Mouse (Mus musculus) kidney, embryonic 14.5 days (tissue): Measurements from ENCODE around the gene Maml3. TPM values are rescaled to one million over a fixed set of nuclear protein-coding genes. Genes with fewer than 3 reads are reported as not detected.

Source experiments
- ATAC-seq: fragments of 200-750 bp; cut with Nextera tagmentation; 2 replicates; pipeline ENCODE4 v1.8.0; 2017; ENCODE audit warnings: moderate number of reproducible peaks, mild to moderate bottlenecking, moderate TSS enrichment, moderate library complexity; ENCODE audit not compliant: low FRiP score, low TSS enrichment
- H3K27ac ChIP-seq: fragments of 300-500 bp; sonication (generic); 2 replicates; pipeline ENCODE4 v1.5.1; 2014; ENCODE audit warnings: low read depth, mild to moderate bottlenecking, low read length, moderate library complexity, mixed read lengths
- H3K27me3 ChIP-seq: fragments of 300-500 bp; sonication (generic); 2 replicates; pipeline ENCODE4 v1.6.1; 2014; ENCODE audit warnings: mild to moderate bottlenecking, low read length; ENCODE audit not compliant: control insufficient read depth, insufficient read depth
- H3K36me3 ChIP-seq: fragments of 300-500 bp; sonication (generic); 2 replicates; pipeline ENCODE4 v1.6.1; 2014; ENCODE audit warnings: low read length, mixed read lengths; ENCODE audit not compliant: control insufficient read depth, insufficient read depth
- H3K4me1 ChIP-seq: fragments of 300-500 bp; sonication (generic); 2 replicates; pipeline ENCODE4 v1.6.1; 2014; ENCODE audit warnings: low read length, mixed read lengths; ENCODE audit not compliant: control insufficient read depth, insufficient read depth
- H3K4me2 ChIP-seq: fragments of 300-500 bp; sonication (generic); replicated peaks from 2 replicates; pipeline ENCODE4 v1.6.1; 2014; ENCODE audit warnings: low read depth, mild to moderate bottlenecking, low read length
- H3K4me3 ChIP-seq: fragments of 300-500 bp; sonication (generic); 2 replicates; pipeline ENCODE4 v1.5.1; 2014; ENCODE audit warnings: mild to moderate bottlenecking, low read length
- H3K9ac ChIP-seq: fragments of 300-500 bp; sonication (generic); 2 replicates; pipeline ENCODE4 v1.6.1; 2014; ENCODE audit warnings: low read depth, mild to moderate bottlenecking, low read length, moderate library complexity
- H3K9me3 ChIP-seq: fragments of 300-500 bp; sonication (generic); 2 replicates; pipeline ENCODE4 v1.6.1; 2016; ENCODE audit warnings: low read length; ENCODE audit not compliant: control insufficient read depth
- WGBS: fragments of 180-500 bp; shearing (Covaris S2); extraction: QIAGEN DNeasy Blood & Tissue Kit; methylation state at CpG from one replicate; pipeline ENCODE4 v1.1.7; 2014; 5-methylcytosine and 5-hydroxymethylcytosine counted together
- polyA plus RNA-seq: library from polyadenylated mRNA; unstranded; fragments of >200 nt; fragmentation: Nextera tagmentation; extraction: Ambion mirVana; gene quantifications from 2 replicates; pipeline ENCODE4 v1.2.1, GENCODE M21; 2014

Maml3 gene
- polyA plus RNA-seq = 8.4 and 9.4 TPM in 2 replicates

- peak within 1 kb of the TSS; percentile 88 for H3K4me3 ChIP-seq
- peak within 1 kb of the TSS; percentile 94 for H3K9ac ChIP-seq
- no peaks in the 10 kb centered on the region for H3K9me3 ChIP-seq
- peak within 1 kb of the TSS; percentile 84 for H3K4me2 ChIP-seq
- under 1% methylated on average over 41 of the region's 49 CpGs for WGBS
- H3K27me3 ChIP-seq = no peaks in the 10 kb centered on the region
- no peaks in the 10 kb centered on the region for H3K36me3 ChIP-seq
- peak; percentile 26; the same call in 1 of the 2 replicates for ATAC-seq
- peak within 1 kb of the TSS; percentile 99 for H3K27ac ChIP-seq
- H3K4me1 ChIP-seq = peaks cover 11% of the 10 kb centered on the region
Observed at GRCm38 (mm10) chr3:52104636-52105151, at the start of gene Maml3. Maml3 (minus strand) TSS chr3:52105076.

- Histone ChIP-seq H3K9ac (no peak overlapping the region), H3K27ac (no peak overlapping the region), H3K4me3 (no peak overlapping the region), H3K4me2 (no peak overlapping the region), H3K36me3 (no peaks in the 10 kb centered on the region), H3K9me3 (peaks cover 3% of the 10 kb centered on the region; the same call in 1 of the 2 replicates), H3K27me3 (no peaks in the 10 kb centered on the region), H3K4me1 (no peaks in the 10 kb centered on the region)
- 77% methylated on average over 3 of the region's 3 CpGs for WGBS
- ATAC-seq = no peak
Observed at GRCm38 (mm10) chr3:52151155-52151554, 46.3 kb upstream of the Maml3 start.

DNA sequence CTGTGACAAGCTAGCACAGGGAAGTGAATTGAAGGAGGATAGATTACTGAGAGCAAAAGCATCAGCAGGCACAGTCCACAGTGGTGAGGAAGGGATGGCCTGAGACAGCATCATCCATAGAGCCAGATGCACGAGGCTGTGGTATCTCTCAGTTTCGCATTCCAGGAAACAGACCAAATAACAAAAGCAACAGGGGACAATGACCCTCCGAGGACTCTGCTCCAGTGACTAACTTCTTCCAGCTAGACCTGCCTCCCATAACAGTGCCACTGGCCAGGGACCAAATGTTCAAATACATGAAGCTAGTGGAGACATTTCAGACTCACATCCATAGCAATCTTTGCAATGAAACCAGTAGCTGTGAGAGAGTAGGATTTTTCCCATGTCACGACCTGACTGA is 43.4 kb upstream of the Maml3 start:
- WGBS = 54% methylated on average over 4 of the region's 4 CpGs
- no peak overlapping the region for H3K27ac ChIP-seq

GRCm38 (mm10) chr3:52144776-52145460 is 40.0 kb upstream of the Maml3 start:
- H3K4me3 ChIP-seq = no peak overlapping the region
- no peaks in the 10 kb centered on the region for H3K9me3 ChIP-seq
- H3K9ac ChIP-seq = no peak overlapping the region
- H3K27me3 ChIP-seq = no peaks in the 10 kb centered on the region
- no peak overlapping the region for H3K27ac ChIP-seq
- 85% methylated on average over 12 of the region's 12 CpGs for WGBS
- H3K4me1 ChIP-seq = no peaks in the 10 kb centered on the region
- no peaks in the 10 kb centered on the region for H3K36me3 ChIP-seq
- ATAC-seq = no peak
- H3K4me2 ChIP-seq = no peak overlapping the region

More for the DNA sequence above, 43.4 kb upstream of the Maml3 start:
- no peak for ATAC-seq
- Histone ChIP-seq H3K9ac (no peak overlapping the region), H3K36me3 (no peaks in the 10 kb centered on the region), H3K4me1 (no peaks in the 10 kb centered on the region), H3K4me2 (no peak overlapping the region), H3K27me3 (no peaks in the 10 kb centered on the region), H3K9me3 (no peaks in the 10 kb centered on the region), H3K4me3 (no peak overlapping the region)

- no peak for ATAC-seq
- Histone ChIP-seq H3K27ac (no peak overlapping the region), H3K4me3 (no peak overlapping the region), H3K9ac (no peak overlapping the region), H3K4me1 (no peaks in the 10 kb centered on the region), H3K36me3 (no peaks in the 10 kb centered on the region), H3K4me2 (no peak overlapping the region), H3K9me3 (no peaks in the 10 kb centered on the region), H3K27me3 (no peaks in the 10 kb centered on the region)
- WGBS = 64% methylated on average over 7 of the region's 7 CpGs
Observed at GRCm38 (mm10) chr3:52143017-52143416, 38.1 kb upstream of the Maml3 start.

DNA sequence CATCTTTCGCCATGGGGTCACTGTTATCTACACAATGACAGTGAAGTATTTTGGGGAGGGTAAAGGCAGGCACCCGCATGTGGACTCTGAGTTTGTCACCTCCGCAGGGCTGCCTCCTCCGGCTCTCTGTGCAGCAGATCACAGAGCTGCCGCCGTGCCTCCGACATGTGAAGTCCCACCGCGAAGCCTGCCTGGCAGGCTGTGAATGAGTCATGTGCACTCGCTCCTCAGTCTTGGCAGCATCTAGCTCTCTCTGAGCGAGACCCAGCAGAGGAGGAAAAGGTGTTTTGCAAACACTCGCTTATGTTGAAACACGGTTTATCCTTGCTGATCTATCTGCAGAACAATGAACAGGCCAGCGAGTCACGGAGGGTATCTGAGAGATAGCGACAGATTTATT is 35.3 kb upstream of the Maml3 start:
- no peaks in the 10 kb centered on the region for H3K36me3 ChIP-seq
- no peaks in the 10 kb centered on the region for H3K27me3 ChIP-seq
- H3K9me3 ChIP-seq = no peaks in the 10 kb centered on the region
- H3K9ac ChIP-seq = no peak overlapping the region
- no peak overlapping the region for H3K27ac ChIP-seq
- ATAC-seq = no peak
- WGBS = 63% methylated on average over 16 of the region's 16 CpGs
- H3K4me2 ChIP-seq = no peak overlapping the region
- H3K4me1 ChIP-seq = no peaks in the 10 kb centered on the region
- H3K4me3 ChIP-seq = no peak overlapping the region

GRCm38 (mm10) chr3:52125421-52125820 is 20.5 kb upstream of the Maml3 start:
- Histone ChIP-seq H3K4me1 (no peaks in the 10 kb centered on the region), H3K9ac (no peak overlapping the region), H3K27me3 (no peaks in the 10 kb centered on the region), H3K36me3 (no peaks in the 10 kb centered on the region), H3K4me2 (no peak overlapping the region), H3K4me3 (no peak overlapping the region), H3K9me3 (no peaks in the 10 kb centered on the region), H3K27ac (no peak overlapping the region)
- WGBS = 90% methylated on average over 3 of the region's 3 CpGs
- ATAC-seq = no peak

DNA sequence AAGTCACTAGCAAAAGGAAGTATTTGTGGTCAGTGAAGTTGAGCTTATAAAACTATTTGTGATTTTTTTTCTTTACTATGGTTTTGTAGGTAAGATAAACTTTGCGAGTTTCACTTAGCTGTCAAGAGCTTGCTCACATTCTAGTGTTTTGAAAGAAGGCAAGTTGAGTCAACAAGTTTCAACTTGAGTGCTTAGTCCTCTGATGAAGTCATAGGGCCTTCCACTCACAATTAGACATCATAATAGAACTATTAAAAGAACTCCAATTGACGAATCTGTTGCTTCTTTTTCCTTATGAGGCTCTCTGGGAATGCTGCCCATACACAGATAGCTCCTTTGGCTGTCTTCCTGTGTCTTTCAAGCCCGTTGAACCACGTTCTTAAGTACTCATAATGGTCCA is 16.0 kb upstream of the Maml3 start:
- no peak for ATAC-seq
- H3K36me3 ChIP-seq = no peaks in the 10 kb centered on the region

DNA sequence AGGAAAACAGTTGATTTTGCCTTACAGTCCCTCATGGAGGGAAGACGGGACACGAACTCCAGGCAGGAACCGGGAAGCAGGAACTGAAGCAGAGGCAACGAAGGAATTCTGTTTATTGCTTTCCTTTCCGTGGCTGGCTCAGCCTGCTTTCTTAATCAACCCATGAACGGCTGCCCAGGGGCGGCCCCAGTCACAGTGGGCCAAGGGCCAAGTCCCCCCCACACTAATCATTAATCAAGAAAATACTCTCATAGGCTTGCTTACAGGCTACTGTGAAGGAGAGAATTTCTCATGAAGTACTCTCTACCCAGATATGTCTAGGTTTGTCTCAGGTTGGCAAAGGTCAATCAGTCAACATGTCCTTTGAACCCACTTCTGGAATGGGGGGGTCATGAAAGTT is 14.3 kb upstream of the Maml3 start:
- Histone ChIP-seq H3K27ac (no peak overlapping the region), H3K4me2 (no peak overlapping the region)
- 82% methylated on average over 7 of the region's 7 CpGs for WGBS

More for the DNA sequence above, 16.0 kb upstream of the Maml3 start:
- H3K27me3 ChIP-seq = no peaks in the 10 kb centered on the region
- H3K27ac ChIP-seq = no peak overlapping the region
- no peak overlapping the region for H3K9ac ChIP-seq
- whole genome bisulfite sequencing = 86% methylated on average over 4 of the region's 4 CpGs
- H3K4me3 ChIP-seq = no peak overlapping the region
- no peak overlapping the region for H3K4me2 ChIP-seq
- H3K9me3 ChIP-seq = 0 out of 2 replicates have a peak, but pooled peaks cover 3% of the 10 kb centered on the region
- no peaks in the 10 kb centered on the region for H3K4me1 ChIP-seq

More for the DNA sequence above, 14.3 kb upstream of the Maml3 start:
- Histone ChIP-seq H3K4me3 (no peak overlapping the region), H3K4me1 (no peaks in the 10 kb centered on the region), H3K9ac (no peak overlapping the region), H3K27me3 (no peaks in the 10 kb centered on the region), H3K36me3 (no peaks in the 10 kb centered on the region), H3K9me3 (0 out of 2 replicates have a peak, but pooled peaks cover 3% of the 10 kb centered on the region)
- ATAC-seq = no peak
